Mouse (Mus musculus): Measurements from ENCODE around the gene Mfn2. TPM values are rescaled to one million over a fixed set of nuclear protein-coding genes. Genes with fewer than 3 reads are reported as not detected.
"Not testable (repeated sequence)": the region's sequence is repeated elsewhere in the genome, so short reads cannot be mapped to it uniquely, and the experiment has no call there.

The Mfn2 gene
- polyA plus RNA-seq, 1 experiment from 2014 or later, result 16.2 TPM

- Histone ChIP-seq H3K4me1 (ENCODE audit: control insufficient read depth, low read depth, low read length) (no peaks in the 10 kb centered on the region; the same call in 1 of the 2 replicates), H3K27me3 (ENCODE audit: control insufficient read depth, insufficient read depth, low read depth, low read length) (no peaks in the 10 kb centered on the region), H3K27ac (ENCODE audit: low read length) (no peak overlapping the region), H3K36me3 (ENCODE audit: control insufficient read depth, insufficient read depth) (peaks cover 3% of the 10 kb centered on the region; the same call in 1 of the 2 replicates), H3K9ac (ENCODE audit: low read depth, low read length) (no peak overlapping the region), H3K4me2 (ENCODE audit: low read depth, low read length) (no peak overlapping the region), H3K9me3 (replicated peaks; ENCODE audit: control insufficient read depth, low read length) (no peaks in the 10 kb centered on the region; the same call in 1 of the 2 replicates), H3K4me3 (ENCODE audit: low read depth, low read length) (no peak overlapping the region)
- no peak for ATAC-seq (ENCODE audit: low read depth)
- 69% methylated on average over 3 of the region's 3 CpGs for WGBS (ENCODE audit: insufficient replicate concordance)
Observed at GRCm38 (mm10) chr4:147842871-147843270, 61.6 kb downstream of the Mfn2 start.

GRCm38 (mm10) chr4:147839282-147839681, 65.2 kb downstream of the Mfn2 start:
- H3K9ac ChIP-seq (ENCODE audit: low read depth, low read length); H3K4me2 ChIP-seq (ENCODE audit: low read depth, low read length); H3K36me3 ChIP-seq (ENCODE audit: control insufficient read depth, insufficient read depth); H3K4me3 ChIP-seq (ENCODE audit: low read depth, low read length); H3K27ac ChIP-seq (ENCODE audit: low read length); H3K27me3 ChIP-seq (ENCODE audit: control insufficient read depth, insufficient read depth, low read depth, low read length); H3K4me1 ChIP-seq (ENCODE audit: control insufficient read depth, low read depth, low read length); H3K9me3 ChIP-seq (replicated peaks; ENCODE audit: control insufficient read depth, low read length); ATAC-seq (ENCODE audit: low read depth): not testable (repeated sequence)
- WGBS (ENCODE audit: insufficient replicate concordance), result 86% methylated on average over 13 of the region's 26 CpGs

- Histone ChIP-seq H3K4me2 (ENCODE audit: low read depth, low read length) (no peak overlapping the region), H3K9ac (ENCODE audit: low read depth, low read length) (no peak overlapping the region), H3K36me3 (ENCODE audit: control insufficient read depth, insufficient read depth) (peaks cover 31% of the 10 kb centered on the region), H3K27me3 (ENCODE audit: control insufficient read depth, insufficient read depth, low read depth, low read length) (no peaks in the 10 kb centered on the region), H3K9me3 (replicated peaks; ENCODE audit: control insufficient read depth, low read length) (peaks cover 15% of the 10 kb centered on the region), H3K27ac (ENCODE audit: low read length) (no peak overlapping the region), H3K4me1 (ENCODE audit: control insufficient read depth, low read depth, low read length) (no peaks in the 10 kb centered on the region), H3K4me3 (ENCODE audit: low read depth, low read length) (no peak overlapping the region)
- ATAC-seq (ENCODE audit: low read depth), result no peak
- WGBS (ENCODE audit: insufficient replicate concordance), result 63% methylated on average over 4 of the region's 4 CpGs
Observed at GRCm38 (mm10) chr4:147824389-147824788, 80.1 kb downstream of the Mfn2 start.

Other genes starting within 250 kb of the Mfn2 start
- not detected in 2 replicates for gene Zfp534, start 202.2 kb downstream of the Mfn2 start, polyA plus RNA-seq (2015; fragmentation: Nextera tagmentation; extraction: Ambion mirVana)
- gene Zfp984, start 94.9 kb downstream of the Mfn2 start, polyA plus RNA-seq (2015; fragmentation: Nextera tagmentation; extraction: Ambion mirVana), result 3.2 and 3.4 TPM in 2 replicates
- gene Zfp933, start 56.3 kb downstream of the Mfn2 start, polyA plus RNA-seq (2015; fragmentation: Nextera tagmentation; extraction: Ambion mirVana), result 1.3 and 1.5 TPM in 2 replicates
- 26.9 and 29.4 TPM in 2 replicates for gene Miip, start 35.9 kb downstream of the Mfn2 start, polyA plus RNA-seq (2015; fragmentation: Nextera tagmentation; extraction: Ambion mirVana)
- 1.8 and 2.0 TPM in 2 replicates for gene Fv1, start 35.7 kb downstream of the Mfn2 start, polyA plus RNA-seq (2015; fragmentation: Nextera tagmentation; extraction: Ambion mirVana)
- 28.8 and 30.7 TPM in 2 replicates for gene Plod1, start 32.1 kb upstream of the Mfn2 start, polyA plus RNA-seq (2015; fragmentation: Nextera tagmentation; extraction: Ambion mirVana)
- 4.0 and 5.8 TPM in 2 replicates for gene 2510039O18Rik, start 36.2 kb upstream of the Mfn2 start, polyA plus RNA-seq (2015; fragmentation: Nextera tagmentation; extraction: Ambion mirVana)
- gene Nppb, start 81.1 kb upstream of the Mfn2 start, polyA plus RNA-seq (2015; fragmentation: Nextera tagmentation; extraction: Ambion mirVana), result not detected in 2 replicates
- not detected in 2 replicates for gene Nppa, start 96.0 kb upstream of the Mfn2 start, polyA plus RNA-seq (2015; fragmentation: Nextera tagmentation; extraction: Ambion mirVana)
- gene Clcn6, start 134.1 kb upstream of the Mfn2 start, polyA plus RNA-seq (2015; fragmentation: Nextera tagmentation; extraction: Ambion mirVana), result 1.4 and 1.8 TPM in 2 replicates
- 10.9 and 11.9 TPM in 2 replicates for gene Mthfr, start 134.4 kb upstream of the Mfn2 start, polyA plus RNA-seq (2015; fragmentation: Nextera tagmentation; extraction: Ambion mirVana)
- gene Agtrap, start 183.3 kb upstream of the Mfn2 start, polyA plus RNA-seq (2015; fragmentation: Nextera tagmentation; extraction: Ambion mirVana), result 9.2 and 9.4 TPM in 2 replicates
- 12.4 and 13.9 TPM in 2 replicates for gene Mad2l2, start 225.7 kb upstream of the Mfn2 start, polyA plus RNA-seq (2015; fragmentation: Nextera tagmentation; extraction: Ambion mirVana)
- gene Draxin, start 226.0 kb upstream of the Mfn2 start, polyA plus RNA-seq (2015; fragmentation: Nextera tagmentation; extraction: Ambion mirVana), result 0.04 TPM in 2 replicates
- gene Fbxo6, start 247.4 kb upstream of the Mfn2 start, polyA plus RNA-seq (2015; fragmentation: Nextera tagmentation; extraction: Ambion mirVana), result 10.6 and 11.4 TPM in 2 replicates

Measured in liver, embryonic 16.5 days (tissue).